8 mouse cellular contexts compared by ENCODE assay signal in genomic region chr3:107895194-107895719, GRCm38 (mm10). TPM values are rescaled to one million over a fixed set of nuclear protein-coding genes. Genes with fewer than 3 reads are reported as not detected.
A peak's percentile ranks its signal among the peaks of the same experiment; 100 is the strongest.
DNase-seq lines count a peak whose midpoint lies in the region; ATAC-seq and TF ChIP-seq lines count a peak whose summit lies in the region.

No protein-coding gene starts in this region.

- no peak for TF ChIP-seq CTCF in kidney, adult 2 months (conservative IDR thresholded peaks at IDR 0.05; ENCODE audit: insufficient read depth, insufficient read length, low read depth, low read length)

- H3K9me3 ChIP-seq in hindbrain, embryonic 15.5 days = no peaks in the 10 kb centered on the region
- H3K9me3 ChIP-seq in midbrain, embryonic 13.5 days = no peaks in the 10 kb centered on the region

- peak overlapping the region; percentile 68 for H3K4me3 ChIP-seq in kidney, adult 2 months (ENCODE audit: insufficient read depth, low read depth, low read length)
- H3K4me3 ChIP-seq in hindbrain, embryonic 15.5 days = peak overlapping the region; percentile 68
- H3K4me3 ChIP-seq in midbrain, embryonic 13.5 days (replicated peaks) = peak overlapping the region; percentile 69

- no peak for TF ChIP-seq POLR2A in kidney, adult 2 months (IDR thresholded peaks at IDR 0.05; ENCODE audit: low read depth, low read length)

- no peaks in the 10 kb centered on the region for H3K27me3 ChIP-seq in kidney, adult 2 months (replicated peaks; ENCODE audit: control insufficient read depth, insufficient read depth, low read length)
- H3K27me3 ChIP-seq in hindbrain, embryonic 15.5 days = no peaks in the 10 kb centered on the region
- H3K27me3 ChIP-seq in midbrain, embryonic 13.5 days = no peaks in the 10 kb centered on the region

- no peaks in the 10 kb centered on the region for H3K36me3 ChIP-seq in kidney, adult 2 months (ENCODE audit: control insufficient read depth, insufficient read depth, low read length)
- H3K36me3 ChIP-seq in hindbrain, embryonic 15.5 days = peaks cover 11% of the 10 kb centered on the region; the same call in 1 of the 2 replicates
- H3K36me3 ChIP-seq in midbrain, embryonic 13.5 days = peaks cover 15% of the 10 kb centered on the region

- H3K4me1 ChIP-seq in kidney, adult 2 months (ENCODE audit: control insufficient read depth, insufficient read depth, low read length) = peaks cover 20% of the 10 kb centered on the region; the same call in 1 of the 2 replicates
- peaks cover 9% of the 10 kb centered on the region for H3K4me1 ChIP-seq in hindbrain, embryonic 15.5 days (replicated peaks)
- peaks cover 12% of the 10 kb centered on the region for H3K4me1 ChIP-seq in midbrain, embryonic 13.5 days (replicated peaks)

- peak; percentile 6 for ATAC-seq in common myeloid progenitor, adult 5-6 weeks (replicated peaks; ENCODE audit: low read depth, poor library complexity, severe bottlenecking)
- ATAC-seq in hindbrain, embryonic 15.5 days (ENCODE audit: low FRiP score, low read depth) = peak; percentile 31; the same call in 1 of the 2 replicates
- peak; percentile 62 for ATAC-seq in midbrain, embryonic 13.5 days

- no peak for DNase-seq in kidney, adult 2 months
- no peak for DNase-seq in kidney, postnatal 10 days
- DNase-seq in thymus, postnatal 25 days = no peak
- no peak for DNase-seq in spleen, postnatal 36 days (ENCODE audit: low spot score in 2 of 2)
- DNase-seq in embryo, embryonic 10 days (ENCODE audit: low spot score) = no peak

- 6% methylated on average over 6 of the region's 6 CpGs for WGBS in kidney, adult 2 months
- WGBS in hindbrain, embryonic 15.5 days = 10% methylated on average over 6 of the region's 6 CpGs
- 16% methylated on average over 6 of the region's 6 CpGs for WGBS in midbrain, embryonic 13.5 days

- peak overlapping the region; percentile 86 for H3K9ac ChIP-seq in hindbrain, embryonic 15.5 days
- H3K9ac ChIP-seq in midbrain, embryonic 13.5 days (replicated peaks) = peak overlapping the region; percentile 81

- peak overlapping the region; percentile 74 for H3K4me2 ChIP-seq in hindbrain, embryonic 15.5 days
- H3K4me2 ChIP-seq in midbrain, embryonic 13.5 days (replicated peaks) = peak overlapping the region; percentile 67

- peak overlapping the region; percentile 26; the same call in 1 of the 2 replicates for H3K27ac ChIP-seq in kidney, adult 2 months (ENCODE audit: insufficient read depth, low read depth, low read length)
- H3K27ac ChIP-seq in hindbrain, embryonic 15.5 days (replicated peaks) = peak overlapping the region; percentile 79; the same call in 1 of the 2 replicates
- no peak overlapping the region for H3K27ac ChIP-seq in midbrain, embryonic 13.5 days

RNA-seq across cellular contexts. Expression of gene Gstm5, which starts 0.4 kb away (rescaled TPM):
- 172 and 198 TPM in 2 replicates for polyA plus RNA-seq in kidney, adult 2 months (2012; rRNA removed)
- total RNA-seq in common myeloid progenitor, adult 5-6 weeks (2017) = 73.7 and 87.7 TPM in 2 replicates
- 248 and 252 TPM in 2 replicates for polyA plus RNA-seq in hindbrain, embryonic 15.5 days (2015; fragmentation: Nextera tagmentation; extraction: Ambion mirVana)
- 236 and 245 TPM in 2 replicates for polyA plus RNA-seq in midbrain, embryonic 13.5 days (2015; fragmentation: Nextera tagmentation; extraction: Ambion mirVana)

RNA-seq across cellular contexts. Expression of gene Eps8l3, which starts 18.2 kb away (rescaled TPM):
- polyA plus RNA-seq in kidney, adult 2 months (2012; rRNA removed) = 0.72 TPM in 2 replicates
- not detected in 2 replicates for total RNA-seq in common myeloid progenitor, adult 5-6 weeks (2017)
- polyA plus RNA-seq in hindbrain, embryonic 15.5 days (2015; fragmentation: Nextera tagmentation; extraction: Ambion mirVana) = 0.13 TPM in 1 of 2 replicates, not detected in the other
- polyA plus RNA-seq in midbrain, embryonic 13.5 days (2015; fragmentation: Nextera tagmentation; extraction: Ambion mirVana) = 0.36 TPM in 1 of 2 replicates, not detected in the other

RNA-seq across cellular contexts. Expression of gene Gstm7, which starts 36.4 kb away (rescaled TPM):
- 24.5 and 28.1 TPM in 2 replicates for polyA plus RNA-seq in kidney, adult 2 months (2012; rRNA removed)
- total RNA-seq in common myeloid progenitor, adult 5-6 weeks (2017) = 0.39 and 1.6 TPM in 2 replicates
- 48.0 and 52.9 TPM in 2 replicates for polyA plus RNA-seq in hindbrain, embryonic 15.5 days (2015; fragmentation: Nextera tagmentation; extraction: Ambion mirVana)
- 100 and 107 TPM in 2 replicates for polyA plus RNA-seq in midbrain, embryonic 13.5 days (2015; fragmentation: Nextera tagmentation; extraction: Ambion mirVana)

RNA-seq across cellular contexts. Expression of gene Gstm6, which starts 48.3 kb away (rescaled TPM):
- polyA plus RNA-seq in kidney, adult 2 months (2012; rRNA removed) = 2.5 and 4.3 TPM in 2 replicates
- total RNA-seq in common myeloid progenitor, adult 5-6 weeks (2017) = not detected in 2 replicates
- polyA plus RNA-seq in hindbrain, embryonic 15.5 days (2015; fragmentation: Nextera tagmentation; extraction: Ambion mirVana) = 7.9 and 8.9 TPM in 2 replicates
- 14.5 and 17.3 TPM in 2 replicates for polyA plus RNA-seq in midbrain, embryonic 13.5 days (2015; fragmentation: Nextera tagmentation; extraction: Ambion mirVana)

Comparison
In these comparisons a context has a peak if more than half of its experiments do, and no peak if none do; other contexts are left out.
1. ATAC-seq: peak in every context shown above with its lines; median percentile 62 in midbrain, embryonic 13.5 days; 31 in hindbrain, embryonic 15.5 days; 6 in common myeloid progenitor, adult 5-6 weeks.